Mouse (Mus musculus) ES-Bruce4 (cell line): ENCODE measurements around the gene Fis1.

Experiments used
- CTCF ChIP-seq: IDR thresholded peaks from one replicate; pipeline ENCODE4 v1.8.1; 2011; ENCODE audit warnings: low read depth, low read length
- EP300 ChIP-seq: IDR thresholded peaks from 2 replicates; pipeline ENCODE4 v1.6.1; 2011; ENCODE audit warnings: low read depth, low read length; ENCODE audit not compliant: insufficient read depth
- POLR2A ChIP-seq: IDR thresholded peaks from one replicate; pipeline ENCODE4 v1.8.1; 2011; ENCODE audit warnings: low read length; ENCODE audit not compliant: insufficient read depth

- no peak for TF ChIP-seq POLR2A
- no peak for TF ChIP-seq EP300
- no peak for TF ChIP-seq CTCF
Measured at GRCm38 (mm10) chr5:136907991-136908857, 44.9 kb upstream of the Fis1 start, which contains the start of gene Ift22.
